Mouse (Mus musculus): ENCODE results near the gene Kcnmb4. TPM values are rescaled to one million over a fixed set of nuclear protein-coding genes. Genes with fewer than 3 reads are reported as not detected.

The Kcnmb4 gene
- total RNA-seq, 2 experiments from 2014 or later = 0.66 to 10.4 TPM

GRCm38 (mm10) chr10:116458786-116459185, 14.9 kb downstream of the Kcnmb4 start:
- DNase-seq (ENCODE audit: low spot score in 2 of 2) = no peak

- DNase-seq (ENCODE audit: low spot score in 2 of 2) = no peak
Observed at GRCm38 (mm10) chr10:116452771-116453170, 20.9 kb downstream of the Kcnmb4 start.

- peak; percentile 11 to 25 for DNase-seq (ENCODE audit: low spot score in 2 of 2)
Observed at GRCm38 (mm10) chr10:116450621-116451020, 23.1 kb downstream of the Kcnmb4 start.

GRCm38 (mm10) chr10:116448166-116448565, 25.5 kb downstream of the Kcnmb4 start:
- no peak for DNase-seq (ENCODE audit: low spot score in 2 of 2)

GRCm38 (mm10) chr10:116447176-116447575, 26.5 kb downstream of the Kcnmb4 start:
- no peak for DNase-seq (ENCODE audit: low spot score in 2 of 2)

- DNase-seq (ENCODE audit: low spot score in 2 of 2) = no peak
Observed at GRCm38 (mm10) chr10:116446040-116446439, 27.6 kb downstream of the Kcnmb4 start.

GRCm38 (mm10) chr10:116444826-116445225, 28.9 kb downstream of the Kcnmb4 start:
- no peak for DNase-seq (ENCODE audit: low spot score in 2 of 2)

GRCm38 (mm10) chr10:116444371-116444770, 29.3 kb downstream of the Kcnmb4 start:
- no peak for DNase-seq (ENCODE audit: low spot score in 2 of 2)

- DNase-seq (ENCODE audit: low spot score in 2 of 2) = no peak
Observed at GRCm38 (mm10) chr10:116440946-116441345, 32.7 kb downstream of the Kcnmb4 start.

- DNase-seq (ENCODE audit: low spot score in 2 of 2) = no peak
Observed at GRCm38 (mm10) chr10:116440088-116440487, 33.6 kb downstream of the Kcnmb4 start.

GRCm38 (mm10) chr10:116435455-116435854, 38.2 kb downstream of the Kcnmb4 start:
- DNase-seq (ENCODE audit: low spot score in 2 of 2) = no peak

GRCm38 (mm10) chr10:116432421-116432820, 41.3 kb downstream of the Kcnmb4 start:
- DNase-seq (ENCODE audit: low spot score in 2 of 2) = no peak

- no peak for DNase-seq (ENCODE audit: low spot score in 2 of 2)
Observed at GRCm38 (mm10) chr10:116428026-116428780, 45.5 kb downstream of the Kcnmb4 start.

GRCm38 (mm10) chr10:116426176-116426575, 47.5 kb downstream of the Kcnmb4 start:
- no peak for DNase-seq (ENCODE audit: low spot score in 2 of 2)

- no peak for DNase-seq (ENCODE audit: low spot score in 2 of 2)
Observed at GRCm38 (mm10) chr10:116424921-116425320, 48.8 kb downstream of the Kcnmb4 start.

GRCm38 (mm10) chr10:116422551-116422950, 51.1 kb downstream of the Kcnmb4 start:
- DNase-seq (ENCODE audit: low spot score in 2 of 2) = no peak

- no peak for DNase-seq (ENCODE audit: low spot score in 2 of 2)
Observed at GRCm38 (mm10) chr10:116420976-116421375, 52.7 kb downstream of the Kcnmb4 start.

GRCm38 (mm10) chr10:116418121-116418726, 55.5 kb downstream of the Kcnmb4 start:
- DNase-seq (ENCODE audit: low spot score in 2 of 2) = no peak

- peak in 1 of 2 experiments; percentile 38 for DNase-seq (ENCODE audit: low spot score in 2 of 2)
Observed at GRCm38 (mm10) chr10:116416726-116417125, 57.0 kb downstream of the Kcnmb4 start.

- DNase-seq (ENCODE audit: low spot score in 2 of 2) = no peak
Observed at GRCm38 (mm10) chr10:116416142-116416541, 57.5 kb downstream of the Kcnmb4 start.

- DNase-seq (ENCODE audit: low spot score in 2 of 2) = peak in 1 of 2 experiments; percentile 14
Observed at GRCm38 (mm10) chr10:116410826-116411225, 62.9 kb downstream of the Kcnmb4 start.

GRCm38 (mm10) chr10:116407684-116408359, 65.9 kb downstream of the Kcnmb4 start:
- no peak for DNase-seq (ENCODE audit: low spot score in 2 of 2)
